Mouse (Mus musculus) hindbrain, postnatal 0 days (tissue): Measurements from ENCODE around the gene Cpt1b. TPM values are rescaled to one million over a fixed set of nuclear protein-coding genes. Genes with fewer than 3 reads are reported as not detected.

Experiments
- ATAC-seq: fragments of 200-750 bp; cut with Nextera tagmentation; 2 replicates; pipeline ENCODE4 v1.8.0; 2017; ENCODE audit warnings: mild to moderate bottlenecking, moderate TSS enrichment, moderate library complexity
- DNase-seq: peaks from one replicate; pipeline ENCODE4 v3.0.0-alpha.2; 2015; ENCODE audit warnings: low spot score
- H3K27ac ChIP-seq: fragments of 300-500 bp; sonication (generic); 2 replicates; pipeline ENCODE4 v1.5.1; 2014; ENCODE audit warnings: mild to moderate bottlenecking
- H3K27me3 ChIP-seq: fragments of 300-500 bp; sonication (generic); 2 replicates; pipeline ENCODE4 v1.6.1; 2014; ENCODE audit warnings: low read length, mixed read lengths; ENCODE audit not compliant: insufficient read depth
- H3K36me3 ChIP-seq: fragments of 300-500 bp; sonication (generic); 2 replicates; pipeline ENCODE4 v1.6.1; 2014; ENCODE audit warnings: low read length, mixed read lengths; ENCODE audit not compliant: insufficient read depth
- H3K4me1 ChIP-seq: fragments of 300-500 bp; sonication (generic); 2 replicates; pipeline ENCODE4 v1.6.1; 2014; ENCODE audit warnings: antibody characterized with exemption, low read length, mixed read lengths; ENCODE audit not compliant: insufficient read depth
- H3K4me2 ChIP-seq: fragments of 300-500 bp; sonication (generic); 2 replicates; pipeline ENCODE4 v1.6.1; 2014; ENCODE audit warnings: low read depth, mild to moderate bottlenecking, low read length, moderate library complexity, mixed read lengths
- H3K4me3 ChIP-seq: fragments of 300-500 bp; sonication (generic); 2 replicates; pipeline ENCODE4 v1.5.1; 2014; ENCODE audit warnings: low read length
- H3K9ac ChIP-seq: fragments of 300-500 bp; sonication (generic); replicated peaks from 2 replicates; pipeline ENCODE4 v1.6.1; 2014; ENCODE audit warnings: mild to moderate bottlenecking, low read length, moderate library complexity, mixed read lengths
- H3K9me3 ChIP-seq: fragments of 300-500 bp; sonication (generic); 2 replicates; pipeline ENCODE4 v1.6.1; 2016; ENCODE audit warnings: low read length, mixed read lengths
- CTCF ChIP-seq: IDR thresholded peaks from 2 replicates; pipeline ENCODE4 v1.5.1; 2016; ENCODE audit warnings: antibody characterized with exemption, control low read depth, low read depth
- WGBS: fragments of 180-500 bp; shearing (Covaris S2); extraction: QIAGEN DNeasy Blood & Tissue Kit; methylation state at CpG from one replicate; pipeline ENCODE4 v1.1.7; 2014; 5-methylcytosine and 5-hydroxymethylcytosine counted together
- polyA plus RNA-seq: library from polyadenylated mRNA; unstranded; fragments of >200 nt; fragmentation: Nextera tagmentation; extraction: Ambion mirVana; gene quantifications from 2 replicates; pipeline ENCODE4 v1.2.1, GENCODE M21; 2015
- total RNA-seq: library from RNA; depleted of rRNA; stranded (reverse); fragments of >200 nt; gene quantifications from 2 replicates; pipeline ENCODE4 v1.2.3, GENCODE M21; 2014

Cpt1b gene
- total and polyA plus RNA-seq, 2 experiments from 2014 or later, result 2.4 to 3.4 TPM

DNA sequence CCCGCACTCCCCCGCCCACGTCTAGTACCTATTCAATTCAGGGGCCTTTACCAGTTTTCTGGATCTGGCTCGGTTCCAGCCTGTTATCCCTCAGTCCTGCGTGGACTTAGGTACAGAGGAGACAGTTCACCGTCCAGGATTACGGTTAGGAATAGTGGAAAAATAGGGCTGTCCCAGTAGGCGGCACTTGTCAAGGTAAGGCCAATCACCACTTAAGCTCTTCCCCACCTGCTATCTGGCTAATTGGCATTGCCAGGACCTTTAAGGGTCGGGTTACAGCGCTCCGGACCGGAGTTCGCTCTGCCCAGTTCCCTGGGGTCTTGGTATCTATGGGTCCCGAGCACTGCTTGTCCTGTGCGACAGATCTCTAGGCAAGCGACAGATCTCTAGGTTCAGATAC, 48.7 kb downstream of the Cpt1b start, which contains the start of gene Tymp:
Gene Tymp, minus strand, starts transcription at position 83 of the 400 bp plus-strand sequence.
- Histone ChIP-seq H3K27ac (no peak within 1 kb of the TSS), H3K9me3 (no peaks in the 10 kb centered on the region), H3K4me3 (no peak within 1 kb of the TSS), H3K4me2 (no peak within 1 kb of the TSS), H3K36me3 (peaks cover 3% of the 10 kb centered on the region; the same call in 1 of the 2 replicates), H3K4me1 (peaks cover 9% of the 10 kb centered on the region; the same call in 1 of the 2 replicates), H3K27me3 (peaks cover 24% of the 10 kb centered on the region), H3K9ac (no peak within 1 kb of the TSS)
- TF ChIP-seq CTCF, result no peak
- WGBS, result 29% methylated on average over 16 of the region's 16 CpGs
- no peak for DNase-seq
- ATAC-seq, result no peak

DNA sequence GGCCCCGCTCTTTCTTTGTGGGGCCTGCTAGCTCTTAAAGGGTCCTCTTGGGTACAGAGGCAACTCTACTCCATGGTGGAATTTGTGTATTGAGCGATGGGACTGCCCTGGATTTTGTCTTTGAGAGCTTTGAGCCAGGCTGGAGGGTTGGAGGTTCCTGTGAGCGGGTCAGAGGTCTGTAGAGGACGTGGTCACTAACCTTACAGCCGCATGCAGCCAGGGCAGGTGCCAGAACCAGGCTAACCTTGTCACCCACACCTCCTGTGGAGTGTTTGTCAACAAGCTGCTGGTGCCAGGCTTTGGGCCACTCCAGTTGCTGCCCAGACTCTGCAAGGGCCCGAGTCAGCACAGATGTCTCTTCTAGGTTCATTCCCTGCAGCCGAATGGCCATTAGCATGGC, 49.6 kb downstream of the Cpt1b start:
- TF ChIP-seq CTCF, result no peak
- Histone ChIP-seq H3K27ac (no peak overlapping the region), H3K36me3 (peaks cover 12% of the 10 kb centered on the region), H3K9ac (no peak overlapping the region), H3K27me3 (peaks cover 24% of the 10 kb centered on the region), H3K9me3 (no peaks in the 10 kb centered on the region), H3K4me1 (peaks cover 9% of the 10 kb centered on the region; the same call in 1 of the 2 replicates), H3K4me2 (no peak overlapping the region), H3K4me3 (no peak overlapping the region)
- 85% methylated on average over 7 of the region's 7 CpGs for WGBS
- DNase-seq (no peak), ATAC-seq (no peak)

DNA sequence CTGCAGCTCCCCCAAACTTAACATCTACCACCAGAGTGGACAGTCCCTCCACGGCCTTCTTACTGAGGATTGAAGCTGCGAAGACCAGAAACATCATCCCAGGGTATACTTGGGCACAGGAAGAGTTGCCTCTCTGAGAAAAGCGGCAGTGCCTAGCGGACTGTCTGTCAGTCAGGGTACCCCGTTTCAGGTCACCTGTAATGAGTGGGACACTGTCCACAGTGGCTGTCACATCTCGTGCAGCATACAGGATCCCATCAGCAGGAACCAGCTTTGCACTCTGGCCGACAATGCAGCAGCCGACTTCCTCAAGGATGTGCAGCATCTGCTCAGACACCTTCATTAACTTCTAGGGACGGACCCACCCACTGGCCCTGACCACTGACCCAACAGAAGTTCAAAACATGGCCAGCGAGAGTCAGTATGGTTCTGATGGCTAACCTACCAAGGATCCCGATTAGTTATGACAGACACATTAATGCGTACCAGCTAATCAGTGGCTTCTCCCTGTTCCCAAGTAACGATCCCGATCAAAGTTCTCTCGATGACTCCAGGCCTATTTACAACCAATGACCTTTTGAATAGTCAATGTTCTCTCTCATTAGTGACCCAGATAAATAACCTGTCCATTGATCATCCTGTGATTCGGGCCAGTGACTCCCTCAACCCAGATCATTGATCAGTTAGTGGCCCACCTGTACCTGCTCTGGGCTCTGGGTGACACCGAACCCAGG, 50.7 kb downstream of the Cpt1b start:
- 92% methylated on average over 17 of the region's 17 CpGs for WGBS

DNA sequence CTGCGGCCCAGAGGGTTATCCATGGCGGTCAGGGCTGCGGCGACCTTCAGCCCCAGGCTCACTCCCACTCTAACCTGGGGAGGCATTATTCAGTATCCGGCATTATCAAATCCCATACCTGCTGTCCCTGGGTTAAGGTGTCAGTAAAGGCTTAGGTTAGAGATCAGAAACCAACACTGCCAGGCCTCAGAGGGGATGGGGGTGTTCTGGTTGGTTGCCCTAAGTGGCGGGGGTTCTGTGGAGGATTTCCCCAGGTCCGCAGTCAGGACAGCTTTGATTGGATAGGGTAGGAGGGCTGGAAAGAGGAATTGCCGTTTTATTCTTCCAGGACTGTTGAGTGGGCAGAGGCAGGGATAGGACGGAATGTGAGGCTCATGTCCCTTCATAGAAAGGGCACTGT, 51.3 kb downstream of the Cpt1b start:
- ATAC-seq (no peak), DNase-seq (no peak)
- peak overlapping the region; percentile 68 for H3K9ac ChIP-seq
- peaks cover 9% of the 10 kb centered on the region; the same call in 1 of the 2 replicates for H3K4me1 ChIP-seq
- H3K27me3 ChIP-seq, result peaks cover 22% of the 10 kb centered on the region
- peak overlapping the region; percentile 66 for H3K4me3 ChIP-seq
- H3K4me2 ChIP-seq, result peak overlapping the region; percentile 69
- WGBS, result 53% methylated on average over 9 of the region's 9 CpGs
- no peak for TF ChIP-seq CTCF
- H3K36me3 ChIP-seq, result peaks cover 29% of the 10 kb centered on the region
- no peaks in the 10 kb centered on the region for H3K9me3 ChIP-seq
- H3K27ac ChIP-seq, result peak overlapping the region; percentile 88

More for the DNA sequence above, 50.7 kb downstream of the Cpt1b start:
- H3K4me3 ChIP-seq, result no peak overlapping the region
- no peaks in the 10 kb centered on the region for H3K9me3 ChIP-seq
- H3K36me3 ChIP-seq, result peaks cover 23% of the 10 kb centered on the region
- peaks cover 9% of the 10 kb centered on the region; the same call in 1 of the 2 replicates for H3K4me1 ChIP-seq
- H3K27ac ChIP-seq, result no peak overlapping the region
- no peak overlapping the region for H3K4me2 ChIP-seq
- DNase-seq (no peak), ATAC-seq (no peak)
- H3K9ac ChIP-seq, result no peak overlapping the region
- peaks cover 24% of the 10 kb centered on the region for H3K27me3 ChIP-seq
- TF ChIP-seq CTCF, result no peak

DNA sequence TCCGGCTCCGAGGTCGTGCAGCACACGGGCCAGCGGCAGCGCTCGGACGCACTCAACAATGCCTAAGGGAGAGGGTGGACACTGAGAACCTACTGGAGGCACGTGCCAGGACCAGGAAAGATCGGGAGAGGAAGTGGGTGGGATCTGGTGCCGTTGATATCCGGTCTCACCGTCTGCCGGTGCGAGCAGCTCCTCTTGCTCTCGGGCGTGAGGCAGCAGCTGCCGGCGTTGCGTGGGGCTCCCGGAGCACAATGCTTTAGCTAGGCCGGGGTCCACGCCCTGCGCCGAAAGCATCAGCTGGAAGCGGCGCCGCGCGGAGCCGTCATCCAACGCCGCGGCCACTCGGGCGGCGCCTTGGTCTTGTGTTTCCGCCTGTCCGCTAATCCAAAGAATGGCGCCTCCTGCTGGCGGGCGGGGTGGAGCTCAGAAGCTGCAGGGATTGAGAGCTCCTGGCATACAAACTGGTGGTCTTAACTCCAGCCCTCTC, 51.9 kb downstream of the Cpt1b start, which contains the start of gene Sco2:
Gene Sco2, minus strand, starts transcription at position 85 of the 487 bp plus-strand sequence.
- peaks cover 29% of the 10 kb centered on the region for H3K36me3 ChIP-seq
- peak within 1 kb of the TSS; percentile 66 for H3K4me3 ChIP-seq
- peaks cover 17% of the 10 kb centered on the region for H3K27me3 ChIP-seq
- ATAC-seq (peak; percentile 80), DNase-seq (peak; percentile 95)
- under 1% methylated on average over 42 of the region's 42 CpGs for WGBS
- H3K27ac ChIP-seq, result peak within 1 kb of the TSS; percentile 88
- H3K9ac ChIP-seq, result peak within 1 kb of the TSS; percentile 68
- peaks cover 5% of the 10 kb centered on the region; the same call in 1 of the 2 replicates for H3K4me1 ChIP-seq
- H3K9me3 ChIP-seq, result no peaks in the 10 kb centered on the region
- peak within 1 kb of the TSS; percentile 69 for H3K4me2 ChIP-seq
- peak; percentile 87 for TF ChIP-seq CTCF

DNA sequence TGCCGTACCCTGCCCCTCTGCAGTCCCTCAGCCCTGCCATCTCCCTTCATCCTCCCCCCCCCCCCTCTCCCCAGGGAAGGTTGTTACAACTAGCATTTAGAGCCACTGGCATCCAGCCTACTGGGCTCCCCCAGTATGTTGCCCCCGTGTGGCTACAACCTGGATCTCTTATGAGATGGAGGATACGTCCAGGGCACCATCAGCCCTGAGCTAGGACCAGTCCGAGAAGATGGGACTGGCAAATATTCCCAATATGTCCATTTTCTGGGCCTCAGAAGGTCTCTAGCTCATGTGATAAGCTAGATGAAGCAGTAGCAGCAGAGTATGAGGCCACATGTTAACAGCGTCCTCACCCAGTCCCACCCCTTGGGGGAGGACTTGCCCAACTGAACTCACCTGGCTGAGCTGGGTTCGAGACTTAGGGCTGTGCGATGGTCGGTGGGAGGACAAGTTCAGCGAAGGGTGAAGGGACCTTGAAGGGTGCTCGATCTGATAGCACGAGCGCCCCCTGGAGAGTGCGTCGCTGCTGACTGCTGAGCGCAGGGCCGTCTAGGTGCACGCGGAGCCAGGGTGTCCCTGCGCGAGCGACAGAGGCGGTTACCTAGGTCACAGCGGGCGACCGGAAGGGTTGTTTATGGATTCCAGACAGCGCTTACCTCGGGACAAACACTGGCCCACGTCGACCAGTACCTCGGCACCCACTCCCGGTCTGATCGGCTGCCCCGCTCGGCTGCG, 52.5 kb downstream of the Cpt1b start:
- DNase-seq (peak; percentile 86), ATAC-seq (peak; percentile 81)
- peaks cover 34% of the 10 kb centered on the region for H3K36me3 ChIP-seq
- H3K27ac ChIP-seq, result peak overlapping the region; percentile 88
- H3K4me2 ChIP-seq, result peak overlapping the region; percentile 69
- 2% methylated on average over 35 of the region's 35 CpGs for WGBS
- H3K4me1 ChIP-seq, result no peaks in the 10 kb centered on the region; the same call in 1 of the 2 replicates
- H3K4me3 ChIP-seq, result peak overlapping the region; percentile 66
- peak overlapping the region; percentile 68 for H3K9ac ChIP-seq
- H3K27me3 ChIP-seq, result peaks cover 14% of the 10 kb centered on the region
- H3K9me3 ChIP-seq, result no peaks in the 10 kb centered on the region
- peak; percentile 71 for TF ChIP-seq CTCF
